Mouse (Mus musculus): ENCODE results near the gene Pan2. TPM values are rescaled to one million over a fixed set of nuclear protein-coding genes. Genes with fewer than 3 reads are reported as not detected.
A peak's percentile ranks its signal among the peaks of the same experiment; 100 is the strongest.

The Pan2 gene
- total and polyA plus RNA-seq, 3 experiments = 6.5 to 15.2 (median 6.9) TPM

- H3K27ac ChIP-seq = peak overlapping the region; percentile 90
- WGBS = 5% methylated on average over 4 of the region's 4 CpGs
These were observed 32.4 kb downstream of the Pan2 start for GRCm38 (mm10) chr10:128335582-128335981.

GRCm38 (mm10) chr10:128336195-128336594 is 33.1 kb downstream of the Pan2 start:
- H3K27ac ChIP-seq = peak overlapping the region; percentile 90
- H3K4me1 ChIP-seq (ENCODE audit: control insufficient read depth, insufficient read depth, low read length) = peaks cover 10% of the 10 kb centered on the region
- intact Hi-C loops (cut with DNase I) = loop anchor here (2.0 to 5.0 kb wide), 3 partner anchors 13 to 73 kb away; partner anchors contain the start of genes Ankrd52 and Cnpy2
- TF ChIP-seq CTCF (IDR thresholded peaks at IDR 0.05) (no peak), POLR2A (IDR thresholded peaks at IDR 0.05; ENCODE audit: insufficient read depth, low read depth, low read length) (no peak), EP300 (IDR thresholded peaks at IDR 0.05; ENCODE audit: insufficient read depth, low read depth, low read length) (no peak)
- H3K4me3 ChIP-seq = no peak overlapping the region
- peaks cover 7% of the 10 kb centered on the region for H3K79me2 ChIP-seq (replicated peaks; ENCODE audit: control insufficient read depth, insufficient read depth, low read length)
- H3K27me3 ChIP-seq (ENCODE audit: control insufficient read depth, insufficient read depth, low read length) = no peaks in the 10 kb centered on the region
- WGBS = 89% methylated on average over 3 of the region's 3 CpGs
- H3K36me3 ChIP-seq (ENCODE audit: control insufficient read depth, insufficient read depth, low read length) = peaks cover 24% of the 10 kb centered on the region
- no peak overlapping the region for H3K9ac ChIP-seq (ENCODE audit: low read depth, low read length)
- DNase-seq = no peak

More at GRCm38 (mm10) chr10:128335582-128335981, 32.4 kb downstream of the Pan2 start:
- Histone ChIP-seq H3K4me3 (no peak overlapping the region), H3K36me3 (ENCODE audit: control insufficient read depth, insufficient read depth, low read length) (peaks cover 19% of the 10 kb centered on the region), H3K27me3 (ENCODE audit: control insufficient read depth, insufficient read depth, low read length) (no peaks in the 10 kb centered on the region), H3K9ac (ENCODE audit: low read depth, low read length) (no peak overlapping the region), H3K4me1 (ENCODE audit: control insufficient read depth, insufficient read depth, low read length) (peaks cover 10% of the 10 kb centered on the region), H3K79me2 (replicated peaks; ENCODE audit: control insufficient read depth, insufficient read depth, low read length) (peaks cover 6% of the 10 kb centered on the region)
- peak; percentile 76 to 82 for DNase-seq
- intact Hi-C loops (cut with DNase I) = loop anchor here (1.0 to 5.0 kb wide), 4 partner anchors 23 to 199 kb away; partner anchors contain the start of gene Ankrd52
- TF ChIP-seq POLR2A (IDR thresholded peaks at IDR 0.05; ENCODE audit: insufficient read depth, low read depth, low read length) (0 out of 2 replicates have a peak, but pooled peaks have one; percentile 17), CTCF (IDR thresholded peaks at IDR 0.05) (peak; percentile 81), EP300 (IDR thresholded peaks at IDR 0.05; ENCODE audit: insufficient read depth, low read depth, low read length) (peak; percentile 70; the same call in 1 of the 2 replicates)

GRCm38 (mm10) chr10:128336597-128336996 is 33.5 kb downstream of the Pan2 start:
- TF ChIP-seq CTCF (IDR thresholded peaks at IDR 0.05) = no peak
- TF ChIP-seq EP300 (IDR thresholded peaks at IDR 0.05; ENCODE audit: insufficient read depth, low read depth, low read length) = no peak
- no peak for TF ChIP-seq POLR2A (IDR thresholded peaks at IDR 0.05; ENCODE audit: insufficient read depth, low read depth, low read length)
- WGBS = 57% methylated on average over 3 of the region's 3 CpGs
- DNase-seq = no peak
- Histone ChIP-seq H3K27me3 (ENCODE audit: control insufficient read depth, insufficient read depth, low read length) (no peaks in the 10 kb centered on the region), H3K79me2 (replicated peaks; ENCODE audit: control insufficient read depth, insufficient read depth, low read length) (peaks cover 8% of the 10 kb centered on the region), H3K4me1 (ENCODE audit: control insufficient read depth, insufficient read depth, low read length) (peaks cover 10% of the 10 kb centered on the region), H3K27ac (peak overlapping the region; percentile 90), H3K36me3 (ENCODE audit: control insufficient read depth, insufficient read depth, low read length) (peaks cover 27% of the 10 kb centered on the region), H3K9ac (ENCODE audit: low read depth, low read length) (no peak overlapping the region), H3K4me3 (no peak overlapping the region)
- intact Hi-C loops (cut with DNase I) = loop anchor here (2.0 to 5.0 kb wide), 3 partner anchors 14 to 72 kb away; partner anchors contain the start of genes Ankrd52 and Cnpy2

GRCm38 (mm10) chr10:128337306-128338181 is 34.4 kb downstream of the Pan2 start, which contains the start of gene Cs:
Gene Cs, plus strand, starts transcription at chr10:128337734.
- Histone ChIP-seq H3K27ac (peak within 1 kb of the TSS; percentile 90), H3K4me1 (ENCODE audit: control insufficient read depth, insufficient read depth, low read length) (peaks cover 11% of the 10 kb centered on the region), H3K36me3 (ENCODE audit: control insufficient read depth, insufficient read depth, low read length) (peaks cover 31% of the 10 kb centered on the region), H3K27me3 (ENCODE audit: control insufficient read depth, insufficient read depth, low read length) (no peaks in the 10 kb centered on the region), H3K4me3 (peak within 1 kb of the TSS; percentile 71), H3K9ac (ENCODE audit: low read depth, low read length) (peak within 1 kb of the TSS; percentile 99), H3K79me2 (replicated peaks; ENCODE audit: control insufficient read depth, insufficient read depth, low read length) (peaks cover 8% of the 10 kb centered on the region)
- TF ChIP-seq POLR2A (IDR thresholded peaks at IDR 0.05; ENCODE audit: insufficient read depth, low read depth, low read length) = peak; percentile 71
- no peak for TF ChIP-seq CTCF (IDR thresholded peaks at IDR 0.05)
- peak; percentile 64; the same call in 1 of the 2 replicates for TF ChIP-seq EP300 (IDR thresholded peaks at IDR 0.05; ENCODE audit: insufficient read depth, low read depth, low read length)
- peak; percentile 96 to 97 for DNase-seq
- WGBS = under 1% methylated on average over 61 of the region's 61 CpGs
- intact Hi-C loops (cut with DNase I) = loop anchor here (2.0 to 5.0 kb wide), 3 partner anchors 15 to 71 kb away; partner anchors contain the start of genes Ankrd52 and Cnpy2

- 4% methylated on average over 5 of the region's 5 CpGs for whole genome bisulfite sequencing
- Histone ChIP-seq H3K4me3 (peak overlapping the region; percentile 71), H3K9ac (ENCODE audit: low read depth, low read length) (peak overlapping the region; percentile 99), H3K4me1 (ENCODE audit: control insufficient read depth, insufficient read depth, low read length) (peaks cover 15% of the 10 kb centered on the region), H3K27me3 (ENCODE audit: control insufficient read depth, insufficient read depth, low read length) (no peaks in the 10 kb centered on the region), H3K27ac (peak overlapping the region; percentile 90), H3K36me3 (ENCODE audit: control insufficient read depth, insufficient read depth, low read length) (peaks cover 36% of the 10 kb centered on the region), H3K79me2 (replicated peaks; ENCODE audit: control insufficient read depth, insufficient read depth, low read length) (peaks cover 8% of the 10 kb centered on the region)
- TF ChIP-seq POLR2A (IDR thresholded peaks at IDR 0.05; ENCODE audit: insufficient read depth, low read depth, low read length) (no peak), EP300 (IDR thresholded peaks at IDR 0.05; ENCODE audit: insufficient read depth, low read depth, low read length) (no peak), CTCF (IDR thresholded peaks at IDR 0.05) (no peak)
- DNase-seq = no peak
- intact Hi-C loops (cut with DNase I) = loop anchor here (5.0 kb wide), 1 partner anchor 39 kb away; the partner anchor contains the start of gene Ankrd52
These were observed 35.3 kb downstream of the Pan2 start for GRCm38 (mm10) chr10:128338415-128338814.
